Mouse (Mus musculus) forebrain, embryonic 12.5 days (tissue): ENCODE results near the gene Zfp786. TPM values are rescaled to one million over a fixed set of nuclear protein-coding genes. Genes with fewer than 3 reads are reported as not detected.
A peak's percentile ranks its signal among the peaks of the same experiment; 100 is the strongest.

Experiments
- ATAC-seq: fragments of 200-750 bp; cut with Nextera tagmentation; 2 replicates; pipeline ENCODE4 v1.8.0; 2017; ENCODE audit warnings: moderate TSS enrichment; ENCODE audit not compliant: low FRiP score
- H3K27ac ChIP-seq: fragments of 300-500 bp; sonication (generic); 2 replicates; pipeline ENCODE4 v1.5.1; 2016; ENCODE audit warnings: mild to moderate bottlenecking
- H3K27me3 ChIP-seq: fragments of 300-500 bp; sonication (generic); 2 replicates; pipeline ENCODE4 v1.6.1; 2016; ENCODE audit warnings: mild to moderate bottlenecking
- H3K36me3 ChIP-seq: fragments of 300-500 bp; sonication (generic); replicated peaks from 2 replicates; pipeline ENCODE4 v1.6.1; 2016; ENCODE audit warnings: mild to moderate bottlenecking
- H3K4me1 ChIP-seq: fragments of 300-500 bp; sonication (generic); 2 replicates; pipeline ENCODE4 v1.6.1; 2016
- H3K4me2 ChIP-seq: fragments of 300-500 bp; sonication (generic); 2 replicates; pipeline ENCODE4 v1.6.1; 2016; ENCODE audit warnings: mild to moderate bottlenecking, moderate library complexity
- H3K4me3 ChIP-seq: fragments of 300-500 bp; sonication (generic); replicated peaks from 2 replicates; pipeline ENCODE4 v1.5.1; 2016; ENCODE audit warnings: mild to moderate bottlenecking
- H3K9ac ChIP-seq: fragments of 300-500 bp; sonication (generic); 2 replicates; pipeline ENCODE4 v1.6.1; 2016; ENCODE audit warnings: mild to moderate bottlenecking
- H3K9me3 ChIP-seq: fragments of 300-500 bp; sonication (generic); 2 replicates; pipeline ENCODE4 v1.6.1; 2016
- WGBS: fragments of 180-500 bp; shearing (Covaris S2); methylation state at CpG from one replicate; pipeline ENCODE4 v1.1.7; 2016; 5-methylcytosine and 5-hydroxymethylcytosine counted together
- polyA plus RNA-seq: library from polyadenylated mRNA; unstranded; fragments of >200 nt; fragmentation: Nextera tagmentation; extraction: Ambion mirVana; gene quantifications from 2 replicates; pipeline ENCODE4 v1.2.1, GENCODE M21; 2016

The Zfp786 gene
- polyA plus RNA-seq, 1 experiment from 2014 or later = 12.1 TPM

DNA sequence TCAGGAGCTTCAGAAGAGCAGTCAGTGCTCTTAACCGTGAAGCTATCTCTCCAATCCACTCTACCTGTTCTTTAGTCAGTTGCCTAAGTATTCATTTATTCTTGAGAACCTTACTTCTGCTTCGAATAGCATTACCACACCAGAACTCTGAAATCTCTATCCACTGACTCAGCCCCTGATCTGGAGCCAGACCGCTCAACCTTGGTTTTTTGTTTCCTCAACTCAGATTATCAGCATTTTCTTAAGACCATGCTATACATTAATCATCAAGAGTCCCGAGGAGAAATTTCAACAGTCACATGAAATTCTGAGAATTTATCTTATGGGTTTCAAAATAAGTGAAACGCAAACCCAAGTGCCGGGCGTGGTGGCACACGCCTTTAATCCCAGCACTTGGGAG is 11.9 kb downstream of the Zfp786 start:
- no peak for ATAC-seq
- no peaks in the 10 kb centered on the region for H3K9me3 ChIP-seq
- peaks cover 52% of the 10 kb centered on the region for H3K36me3 ChIP-seq
- no peak overlapping the region for H3K4me2 ChIP-seq
- no peak overlapping the region for H3K4me3 ChIP-seq
- 97% methylated on average over 8 of the region's 8 CpGs for WGBS
- no peak overlapping the region for H3K9ac ChIP-seq
- H3K4me1 ChIP-seq = 0 out of 2 replicates have a peak, but pooled peaks cover 3% of the 10 kb centered on the region
- H3K27ac ChIP-seq = no peak overlapping the region
- H3K27me3 ChIP-seq = no peaks in the 10 kb centered on the region

DNA sequence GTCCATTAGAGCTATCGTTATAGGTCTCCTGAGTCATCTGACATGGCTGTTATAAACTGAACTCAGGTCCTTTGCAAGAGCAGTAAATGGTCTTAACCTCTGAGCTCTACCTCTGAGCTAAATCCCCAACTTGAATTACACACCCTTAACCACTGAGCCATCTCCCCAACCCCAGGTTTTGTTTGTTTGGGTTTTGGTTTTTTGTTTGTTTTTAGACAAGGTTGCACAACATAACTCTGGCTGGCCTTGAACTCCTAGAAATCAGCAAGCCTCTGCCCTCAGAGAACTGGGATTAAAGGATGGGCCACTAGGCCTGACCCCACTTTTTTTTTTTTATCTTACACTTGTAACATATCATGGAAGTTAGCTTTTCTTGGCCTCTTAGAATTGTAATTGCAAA is 14.5 kb downstream of the Zfp786 start:
- no peak overlapping the region for H3K4me3 ChIP-seq
- H3K36me3 ChIP-seq = peaks cover 30% of the 10 kb centered on the region
- peaks cover 14% of the 10 kb centered on the region for H3K4me1 ChIP-seq
- ATAC-seq = no peak
- H3K27me3 ChIP-seq = no peaks in the 10 kb centered on the region
- H3K4me2 ChIP-seq = no peak overlapping the region
- H3K27ac ChIP-seq = no peak overlapping the region
- no peaks in the 10 kb centered on the region for H3K9me3 ChIP-seq
- H3K9ac ChIP-seq = no peak overlapping the region
- WGBS = 100% methylated on average over 1 of the region's 1 CpGs

GRCm38 (mm10) chr6:47813257-47813878 is 17.3 kb downstream of the Zfp786 start, which contains the start of gene Pdia4:
Gene Pdia4, minus strand, starts transcription at chr6:47813430.
- Histone ChIP-seq H3K36me3 (peaks cover 10% of the 10 kb centered on the region), H3K27ac (peak within 1 kb of the TSS; percentile 97), H3K4me1 (peaks cover 33% of the 10 kb centered on the region), H3K4me2 (peak within 1 kb of the TSS; percentile 79), H3K9me3 (no peaks in the 10 kb centered on the region), H3K9ac (peak within 1 kb of the TSS; percentile 88), H3K4me3 (peak within 1 kb of the TSS; percentile 82), H3K27me3 (no peaks in the 10 kb centered on the region)
- peak; percentile 99 for ATAC-seq
- WGBS = under 1% methylated on average over 44 of the region's 44 CpGs

DNA sequence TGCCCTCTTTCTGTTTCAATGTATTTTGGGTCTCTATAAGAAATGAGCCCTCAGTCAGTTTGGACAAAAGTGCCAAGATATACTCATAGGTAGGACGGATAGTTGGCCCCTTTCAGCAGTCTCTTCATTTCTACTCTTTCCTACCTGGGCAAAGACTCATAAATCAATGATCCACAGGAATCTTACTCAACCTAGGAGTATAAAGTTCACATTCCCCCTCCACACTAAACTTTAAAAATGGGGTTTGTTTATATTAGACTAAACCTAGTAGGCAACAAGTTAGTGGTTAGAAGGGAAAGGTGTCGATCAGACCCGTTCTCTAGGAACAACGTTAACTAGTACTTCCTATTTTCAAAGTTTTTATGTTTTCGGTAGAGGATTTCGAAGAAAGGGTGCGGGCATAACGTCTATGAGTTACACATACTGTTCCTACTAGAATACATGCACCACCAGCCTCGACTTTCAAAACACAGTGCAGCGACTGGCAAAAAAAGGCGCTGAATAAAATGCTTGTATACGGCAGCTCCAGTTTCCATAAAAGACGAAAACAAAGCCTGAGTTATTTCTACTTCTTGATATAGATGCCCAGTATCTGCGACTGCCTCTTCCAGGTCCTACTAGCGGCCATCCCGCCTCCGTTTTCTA is 18.3 kb downstream of the Zfp786 start:
- H3K4me2 ChIP-seq = peak overlapping the region; percentile 79
- WGBS = 2% methylated on average over 17 of the region's 17 CpGs
- peaks cover 33% of the 10 kb centered on the region for H3K4me1 ChIP-seq
- H3K36me3 ChIP-seq = peaks cover 7% of the 10 kb centered on the region
- peak overlapping the region; percentile 88 for H3K9ac ChIP-seq
- ATAC-seq = no peak
- H3K27me3 ChIP-seq = no peaks in the 10 kb centered on the region
- H3K9me3 ChIP-seq = no peaks in the 10 kb centered on the region
- H3K4me3 ChIP-seq = peak overlapping the region; percentile 82
- H3K27ac ChIP-seq = peak overlapping the region; percentile 97

DNA sequence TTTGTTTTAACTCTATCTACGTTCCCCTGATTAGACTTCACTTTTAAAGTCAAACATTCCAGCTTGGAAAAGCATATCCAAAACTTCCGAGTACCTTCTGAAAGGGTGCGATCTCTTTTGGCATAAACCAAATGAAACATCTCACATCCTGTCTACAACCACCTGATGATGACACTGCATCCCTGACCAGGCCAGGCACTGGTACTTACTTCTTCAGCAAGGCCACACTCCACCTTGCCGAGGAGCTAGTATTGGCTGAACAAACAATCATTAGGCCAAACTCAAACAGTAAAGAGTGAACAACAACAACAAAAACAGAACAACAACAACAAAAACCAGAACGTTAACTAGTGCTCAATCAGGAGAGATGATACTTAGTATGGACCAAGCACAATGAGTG is 19.3 kb downstream of the Zfp786 start:
- Histone ChIP-seq H3K4me1 (peaks cover 33% of the 10 kb centered on the region), H3K36me3 (peaks cover 11% of the 10 kb centered on the region), H3K27ac (no peak overlapping the region), H3K27me3 (no peaks in the 10 kb centered on the region), H3K9ac (peak overlapping the region; percentile 88), H3K9me3 (no peaks in the 10 kb centered on the region), H3K4me3 (peak overlapping the region; percentile 82), H3K4me2 (peak overlapping the region; percentile 79)
- WGBS = 80% methylated on average over 5 of the region's 5 CpGs
- no peak for ATAC-seq

GRCm38 (mm10) chr6:47810181-47810580 is 20.5 kb downstream of the Zfp786 start:
- Histone ChIP-seq H3K36me3 (peaks cover 22% of the 10 kb centered on the region), H3K4me1 (peaks cover 33% of the 10 kb centered on the region), H3K27me3 (no peaks in the 10 kb centered on the region), H3K9ac (no peak overlapping the region; the same call in 1 of the 2 replicates), H3K27ac (no peak overlapping the region), H3K9me3 (no peaks in the 10 kb centered on the region), H3K4me3 (no peak overlapping the region), H3K4me2 (peak overlapping the region; percentile 31)
- WGBS = 85% methylated on average over 2 of the region's 2 CpGs
- no peak for ATAC-seq

GRCm38 (mm10) chr6:47809053-47809452 is 21.6 kb downstream of the Zfp786 start:
- Histone ChIP-seq H3K4me3 (no peak overlapping the region), H3K9me3 (no peaks in the 10 kb centered on the region), H3K9ac (no peak overlapping the region), H3K36me3 (peaks cover 33% of the 10 kb centered on the region), H3K27ac (no peak overlapping the region), H3K27me3 (no peaks in the 10 kb centered on the region), H3K4me1 (peaks cover 31% of the 10 kb centered on the region), H3K4me2 (no peak overlapping the region)
- WGBS = 74% methylated on average over 4 of the region's 4 CpGs
- no peak for ATAC-seq

GRCm38 (mm10) chr6:47808545-47808944 is 22.1 kb downstream of the Zfp786 start:
- 90% methylated on average over 5 of the region's 5 CpGs for WGBS
- H3K4me1 ChIP-seq = peaks cover 30% of the 10 kb centered on the region
- H3K9me3 ChIP-seq = no peaks in the 10 kb centered on the region
- no peak overlapping the region for H3K27ac ChIP-seq
- no peak for ATAC-seq
- peaks cover 38% of the 10 kb centered on the region for H3K36me3 ChIP-seq
- no peaks in the 10 kb centered on the region for H3K27me3 ChIP-seq
- no peak overlapping the region for H3K4me2 ChIP-seq
- H3K4me3 ChIP-seq = no peak overlapping the region
- no peak overlapping the region for H3K9ac ChIP-seq

- Histone ChIP-seq H3K4me3 (no peak overlapping the region), H3K36me3 (peaks cover 50% of the 10 kb centered on the region), H3K4me1 (peaks cover 30% of the 10 kb centered on the region), H3K9ac (no peak overlapping the region), H3K27ac (no peak overlapping the region), H3K27me3 (no peaks in the 10 kb centered on the region), H3K4me2 (no peak overlapping the region), H3K9me3 (no peaks in the 10 kb centered on the region)
- WGBS = 90% methylated on average over 2 of the region's 2 CpGs
- ATAC-seq = no peak
Measured at GRCm38 (mm10) chr6:47807419-47807818, 23.2 kb downstream of the Zfp786 start.

DNA sequence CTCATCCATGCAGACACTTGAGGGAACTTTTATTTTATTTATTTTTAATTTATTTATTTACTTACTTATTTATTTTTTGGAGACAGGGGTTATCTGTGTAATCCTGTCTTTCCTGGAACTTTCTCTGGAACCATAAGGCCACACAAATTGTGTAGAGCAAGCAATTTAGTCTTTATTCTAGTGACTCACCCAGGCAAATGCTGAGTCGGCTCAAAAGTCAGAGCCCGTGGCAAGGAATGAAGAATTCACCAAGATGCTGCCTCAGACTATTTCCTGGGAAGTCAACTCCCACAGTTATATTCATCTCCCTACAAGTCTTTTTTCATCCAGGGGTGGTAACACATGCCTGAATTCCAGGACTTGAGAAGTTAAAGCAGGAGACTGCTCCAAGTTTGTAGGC is 25.1 kb downstream of the Zfp786 start:
- H3K9me3 ChIP-seq = no peaks in the 10 kb centered on the region
- peaks cover 15% of the 10 kb centered on the region for H3K4me1 ChIP-seq
- H3K4me3 ChIP-seq = no peak overlapping the region
- H3K27me3 ChIP-seq = no peaks in the 10 kb centered on the region
- H3K4me2 ChIP-seq = no peak overlapping the region
- ATAC-seq = no peak
- H3K9ac ChIP-seq = no peak overlapping the region
- H3K36me3 ChIP-seq = peaks cover 69% of the 10 kb centered on the region
- WGBS = 91% methylated on average over 2 of the region's 2 CpGs
- no peak overlapping the region for H3K27ac ChIP-seq

- no peak overlapping the region for H3K4me2 ChIP-seq
- no peak overlapping the region for H3K27ac ChIP-seq
- peaks cover 96% of the 10 kb centered on the region for H3K36me3 ChIP-seq
- H3K4me3 ChIP-seq = no peak overlapping the region
- no peak overlapping the region for H3K9ac ChIP-seq
- WGBS = 49% methylated on average over 6 of the region's 6 CpGs
- no peaks in the 10 kb centered on the region for H3K4me1 ChIP-seq
- no peaks in the 10 kb centered on the region for H3K9me3 ChIP-seq
- peak; percentile 73 for ATAC-seq
- H3K27me3 ChIP-seq = no peaks in the 10 kb centered on the region
Measured at GRCm38 (mm10) chr6:47799079-47799478, 31.6 kb downstream of the Zfp786 start.

- H3K27ac ChIP-seq = peak overlapping the region; percentile 31; the same call in 1 of the 2 replicates
- H3K4me1 ChIP-seq = no peaks in the 10 kb centered on the region
- peak; percentile 37; the same call in 1 of the 2 replicates for ATAC-seq
- no peaks in the 10 kb centered on the region for H3K9me3 ChIP-seq
- no peak overlapping the region for H3K4me3 ChIP-seq
- peaks cover 48% of the 10 kb centered on the region for H3K36me3 ChIP-seq
- 61% methylated on average over 10 of the region's 10 CpGs for WGBS
- no peak overlapping the region for H3K9ac ChIP-seq
- no peaks in the 10 kb centered on the region for H3K27me3 ChIP-seq
- no peak overlapping the region for H3K4me2 ChIP-seq
Measured at GRCm38 (mm10) chr6:47794106-47794830, 36.4 kb downstream of the Zfp786 start.
